Mouse (Mus musculus) cerebellum, adult (tissue): ENCODE data around the gene Cldn18.
A peak's percentile ranks its signal among the peaks of the same experiment; 100 is the strongest.

Experiments used
- ATAC-seq: cut with Nextera tagmentation; 2 replicates; pipeline ENCODE4 v1.9.2; 2017; ENCODE audit warnings: mild to moderate bottlenecking, moderate library complexity, mixed read lengths; ENCODE audit not compliant: insufficient number of reproducible peaks, low FRiP score, low TSS enrichment

Cldn18 gene

DNA sequence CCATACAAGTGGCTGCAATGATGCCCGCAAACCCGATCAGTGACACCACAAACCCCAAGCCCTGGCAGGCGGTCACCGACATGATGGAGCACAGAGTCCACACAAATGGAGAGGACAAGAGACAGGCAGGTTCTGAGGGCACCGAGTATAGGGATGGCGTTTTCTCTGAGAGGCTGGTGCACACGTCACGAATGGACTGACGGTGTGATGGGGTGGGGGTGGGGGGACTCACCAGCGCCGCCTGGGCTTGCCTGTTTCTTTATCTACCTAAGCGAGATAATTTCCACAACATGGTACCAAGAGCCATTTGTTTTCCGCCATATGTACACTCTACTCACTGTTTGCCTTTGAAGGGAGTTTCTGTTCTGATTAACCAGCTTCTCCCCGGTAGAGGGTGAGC, at the start of gene Cldn18:
Gene Cldn18, minus strand, starts transcription at position 134 of the 400 bp plus-strand sequence.
- ATAC-seq = no peak

GRCm38 (mm10) chr9:99763530-99763929, 46.5 kb upstream of the Cldn18 start:
- ATAC-seq = no peak

- ATAC-seq = no peak
Measured at GRCm38 (mm10) chr9:99750272-99750671, 33.2 kb upstream of the Cldn18 start.

DNA sequence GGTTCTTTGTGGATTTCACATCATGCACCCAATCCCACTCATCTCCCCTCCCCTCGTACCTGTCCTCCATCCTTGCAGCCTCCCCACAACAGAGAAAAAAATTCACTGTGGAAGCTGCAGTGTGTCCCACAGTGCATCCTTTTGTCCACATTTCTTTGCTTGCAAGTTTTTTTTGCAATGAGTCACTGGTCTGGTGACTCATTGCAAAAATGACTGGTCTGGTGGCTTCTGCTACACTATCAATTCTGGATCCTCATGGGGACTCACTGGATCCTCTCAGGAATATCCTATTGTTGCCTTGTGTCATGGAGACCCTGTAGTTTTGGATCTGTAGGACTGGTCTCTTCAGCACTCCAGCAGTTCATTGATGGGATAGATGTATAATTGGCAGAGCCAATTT, 31.2 kb upstream of the Cldn18 start:
- no peak for ATAC-seq

GRCm38 (mm10) chr9:99747731-99748130, 30.7 kb upstream of the Cldn18 start:
- no peak for ATAC-seq

GRCm38 (mm10) chr9:99744548-99744947, 27.5 kb upstream of the Cldn18 start:
- no peak for ATAC-seq

GRCm38 (mm10) chr9:99729943-99730646, 13.0 kb upstream of the Cldn18 start:
- 0 out of 2 replicates have a peak, but pooled peaks have one; percentile 40 for ATAC-seq

DNA sequence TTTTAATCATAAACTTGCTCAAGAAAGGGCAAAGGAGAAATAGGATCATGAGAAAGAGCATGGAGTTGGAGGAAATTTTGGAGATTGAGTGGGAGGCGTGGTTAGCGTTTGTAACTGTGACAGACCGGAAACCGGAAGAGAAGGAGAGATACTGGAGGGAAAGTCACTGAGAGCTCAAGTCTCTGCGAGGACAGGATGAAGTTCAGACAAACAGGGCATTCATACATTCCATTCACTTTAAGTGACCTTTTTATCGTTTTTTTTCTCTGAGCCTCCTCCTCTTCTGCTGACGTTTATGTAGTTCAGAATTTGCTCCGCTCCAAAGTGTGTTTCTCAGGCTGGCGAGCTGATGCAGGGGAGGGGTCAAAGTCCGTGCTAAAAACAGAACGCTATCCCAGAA, 10.8 kb upstream of the Cldn18 start:
- no peak for ATAC-seq

DNA sequence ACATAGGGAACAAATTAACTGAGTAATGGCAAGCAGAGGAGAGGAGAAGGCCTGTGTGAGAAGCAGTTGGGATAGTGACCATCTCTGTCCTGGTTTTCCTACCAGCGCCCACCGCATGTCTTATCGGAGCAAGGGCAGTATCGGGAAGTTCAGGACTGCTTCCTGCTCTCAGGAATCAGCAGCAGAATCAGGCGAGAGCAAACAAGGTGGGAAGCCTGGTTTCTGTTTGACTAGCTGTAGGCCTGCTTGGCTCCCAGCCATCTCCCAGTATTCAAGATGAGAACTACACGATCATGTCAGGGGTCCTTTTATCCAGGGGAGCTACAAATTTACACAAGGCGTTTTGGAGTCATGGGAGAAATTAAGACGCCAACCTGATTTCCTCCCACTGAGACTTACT, 8.2 kb upstream of the Cldn18 start:
- no peak for ATAC-seq

DNA sequence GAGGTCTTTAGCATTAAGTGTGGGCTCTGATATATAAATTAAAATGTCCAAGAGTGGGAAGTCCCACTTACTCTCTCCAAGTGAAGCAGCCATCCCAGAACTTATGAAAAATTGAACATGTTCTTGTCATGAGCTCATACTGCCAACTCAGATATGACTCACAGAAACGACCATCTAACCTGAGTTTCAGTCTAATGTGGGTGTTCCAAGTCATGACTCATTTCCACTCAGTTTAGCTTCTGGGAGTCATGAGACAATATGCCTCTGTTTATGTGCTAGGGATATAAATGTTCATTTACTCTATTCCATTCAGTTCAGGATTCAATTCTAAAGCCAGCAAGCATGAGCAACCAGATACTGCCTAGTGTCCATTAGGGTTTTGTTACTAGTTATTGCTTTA, 2.9 kb upstream of the Cldn18 start:
- no peak for ATAC-seq

GRCm38 (mm10) chr9:99710297-99710696, 6.8 kb downstream of the Cldn18 start:
- no peak for ATAC-seq

- no peak for ATAC-seq
Measured at GRCm38 (mm10) chr9:99709588-99710248, 7.3 kb downstream of the Cldn18 start.

DNA sequence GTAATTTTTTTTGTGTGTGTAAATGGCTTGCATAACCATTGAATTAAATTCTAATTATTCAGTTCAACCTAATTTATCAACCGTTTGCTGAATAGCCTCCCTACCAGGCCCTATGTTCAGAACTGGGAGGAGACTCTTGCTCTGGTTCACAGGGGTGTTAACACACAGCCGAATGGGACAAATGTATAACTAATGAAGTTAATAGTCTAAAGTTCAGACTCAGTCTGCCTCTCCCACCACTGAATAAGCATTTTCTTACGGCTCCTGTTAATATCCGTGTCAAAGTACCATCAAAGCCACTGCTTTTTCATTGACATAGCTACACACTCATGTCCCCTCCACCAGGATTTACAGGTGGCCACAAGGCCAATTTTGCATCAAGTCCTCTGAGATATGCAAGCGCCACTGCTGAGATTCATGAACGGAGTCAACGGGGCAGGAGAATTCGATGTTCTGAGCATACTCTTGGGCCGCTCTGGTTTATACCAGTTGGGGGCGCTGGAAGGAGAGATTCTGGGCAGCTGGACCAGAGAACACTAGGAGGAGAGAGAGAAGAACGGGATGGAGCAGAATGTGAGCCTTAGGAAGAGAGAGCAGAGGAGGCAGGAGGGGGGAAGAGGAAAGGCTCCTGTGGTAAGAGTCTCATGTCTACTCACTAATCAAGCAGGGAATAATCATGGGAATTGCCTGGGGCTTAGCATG, 9.5 kb downstream of the Cldn18 start:
- ATAC-seq = no peak

- ATAC-seq = no peak
Measured at GRCm38 (mm10) chr9:99706264-99706663, 10.8 kb downstream of the Cldn18 start.

DNA sequence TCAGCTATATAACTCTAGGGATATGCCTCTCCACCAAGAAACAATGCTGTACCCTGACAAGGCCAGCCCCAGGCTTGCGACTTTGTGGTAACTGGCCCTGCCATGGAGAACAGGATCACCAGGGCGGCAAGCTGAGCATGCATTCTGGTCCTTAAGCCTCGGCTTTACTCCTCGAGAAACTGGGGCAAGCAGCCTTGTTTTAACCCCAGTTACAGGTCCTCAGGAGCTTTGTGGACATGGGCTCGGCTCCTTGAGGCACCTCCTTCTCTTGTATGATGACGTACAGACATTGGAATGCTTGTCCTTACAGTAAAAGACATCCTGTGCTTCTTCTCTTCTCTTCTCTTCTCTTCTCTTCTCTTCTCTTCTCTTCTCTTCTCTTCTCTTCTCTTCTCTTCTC, 13.4 kb downstream of the Cldn18 start:
- ATAC-seq = no peak

GRCm38 (mm10) chr9:99702215-99702614, 14.9 kb downstream of the Cldn18 start:
- ATAC-seq = no peak

- no peak for ATAC-seq
Measured at GRCm38 (mm10) chr9:99701187-99701586, 15.9 kb downstream of the Cldn18 start.

GRCm38 (mm10) chr9:99699752-99700389, 17.2 kb downstream of the Cldn18 start:
- ATAC-seq = no peak

DNA sequence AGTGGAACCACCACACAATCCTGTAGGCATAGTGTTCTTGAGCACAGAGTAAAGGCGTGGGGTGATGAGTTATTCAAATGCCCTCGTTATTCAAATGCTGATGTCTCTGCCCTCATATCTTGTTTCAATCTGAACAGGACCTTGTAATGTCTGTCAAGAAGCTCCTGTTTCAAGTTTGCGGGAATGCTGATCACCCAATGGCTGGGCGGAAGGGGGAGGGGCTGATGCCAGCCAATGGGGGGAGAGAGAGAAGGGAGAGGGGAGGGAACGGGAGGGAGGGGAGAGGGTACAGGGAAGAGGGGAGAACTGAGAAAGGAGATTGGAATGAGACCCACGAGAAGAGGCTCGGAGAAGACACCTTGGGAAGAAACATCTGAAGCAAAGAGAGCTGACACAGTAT, 22.1 kb downstream of the Cldn18 start:
- no peak for ATAC-seq

- no peak for ATAC-seq
Measured at GRCm38 (mm10) chr9:99690386-99690785, 26.7 kb downstream of the Cldn18 start.

- ATAC-seq = no peak
Measured at GRCm38 (mm10) chr9:99689796-99690195, 27.3 kb downstream of the Cldn18 start.
